ENCODE assay signal across 24 mouse cellular contexts in the genomic region with DNA sequence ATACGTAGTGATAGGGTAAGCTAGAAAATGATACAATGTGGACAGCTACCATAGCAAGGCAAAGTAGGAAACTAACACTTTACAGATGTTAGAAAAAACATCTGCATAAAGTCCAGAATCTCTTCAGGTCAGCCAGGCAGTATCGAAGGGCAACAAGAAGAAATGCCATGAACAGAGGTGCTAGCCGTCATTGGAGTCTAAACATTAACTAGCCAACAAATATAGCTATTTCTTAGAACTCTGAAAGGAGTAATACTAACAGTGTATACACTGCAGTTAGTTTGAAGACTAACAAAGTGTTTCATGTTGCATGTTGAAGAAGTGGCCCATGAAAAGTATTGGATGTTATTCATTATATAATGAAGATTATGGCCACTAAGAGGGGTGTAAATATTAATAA. TPM values are rescaled to one million over a fixed set of nuclear protein-coding genes. Genes with fewer than 3 reads are reported as not detected.
DNase-seq lines count a peak whose midpoint lies in the region; ATAC-seq and TF ChIP-seq lines count a peak whose summit lies in the region.
"Had no signal": no experiment of that assay in that cellular context is flagged by ENCODE, and none has a peak within 500 bp of the region (broad histone marks: within the 10 kb centered on the region; RNA-seq: fewer than 3 reads in every experiment).

No protein-coding gene starts in this region.

- H3K9me3 ChIP-seq in liver, embryonic 15.5 days (replicated peaks), result no peaks in the 10 kb centered on the region
- no peaks in the 10 kb centered on the region for H3K9me3 ChIP-seq in liver, embryonic 11.5 days (ENCODE audit: control insufficient read depth, low read length)
- no peaks in the 10 kb centered on the region for H3K9me3 ChIP-seq in liver, postnatal 0 days (ENCODE audit: low read length)
- no peaks in the 10 kb centered on the region for H3K9me3 ChIP-seq in intestine, embryonic 15.5 days
- H3K9me3 ChIP-seq: embryonic facial prominence, embryonic 13.5 days; embryonic facial prominence, embryonic 15.5 days; forebrain, embryonic 10.5 days; forebrain, embryonic 12.5 days had no signal

- no peaks in the 10 kb centered on the region for H3K36me3 ChIP-seq in liver, embryonic 15.5 days (replicated peaks)
- H3K36me3 ChIP-seq in liver, embryonic 11.5 days (ENCODE audit: control insufficient read depth, insufficient read depth, low read length), result no peaks in the 10 kb centered on the region
- H3K36me3 ChIP-seq in liver, postnatal 0 days (replicated peaks; ENCODE audit: insufficient read depth, low read length), result peaks cover 6% of the 10 kb centered on the region; the same call in 1 of the 2 replicates
- no peaks in the 10 kb centered on the region for H3K36me3 ChIP-seq in intestine, embryonic 15.5 days
- H3K36me3 ChIP-seq: embryonic facial prominence, embryonic 13.5 days; embryonic facial prominence, embryonic 15.5 days; forebrain, embryonic 10.5 days; forebrain, embryonic 12.5 days had no signal

- ATAC-seq in liver, embryonic 15.5 days (ENCODE audit: insufficient read depth), result no peak
- ATAC-seq in liver, embryonic 11.5 days (replicated peaks; ENCODE audit: low FRiP score), result no peak
- no peak for ATAC-seq in liver, postnatal 0 days
- no peak for ATAC-seq in intestine, embryonic 15.5 days
- ATAC-seq: forebrain, embryonic 14.5 days; forebrain, embryonic 16.5 days had no signal

- no peak overlapping the region for H3K4me2 ChIP-seq in liver, embryonic 15.5 days
- no peak overlapping the region for H3K4me2 ChIP-seq in liver, embryonic 11.5 days
- no peak overlapping the region for H3K4me2 ChIP-seq in liver, postnatal 0 days (ENCODE audit: low read depth, low read length)
- no peak overlapping the region for H3K4me2 ChIP-seq in intestine, embryonic 15.5 days (replicated peaks)
- H3K4me2 ChIP-seq: embryonic facial prominence, embryonic 13.5 days; embryonic facial prominence, embryonic 15.5 days; forebrain, embryonic 12.5 days had no signal

- DNase-seq in liver, embryonic 11.5 days (ENCODE audit: low spot score), result no peak
- no peak for DNase-seq in liver, postnatal 0 days
- peak; percentile 17 for DNase-seq in yolk sac, embryonic 10.5 days (ENCODE audit: low spot score)
- DNase-seq: adrenal gland, adult 2 months; adrenal gland, postnatal 10 days; adrenal gland, postnatal 25 days; cerebellum, adult 11 months; cerebellum, adult 18-20 months; cerebellum, adult 8-10 months; cerebellum, adult 9-11 months; cerebellum, postnatal 14 days; cerebellum, postnatal 36 days; embryo, embryonic 11 days had no signal

- H3K27me3 ChIP-seq in liver, embryonic 15.5 days, result no peaks in the 10 kb centered on the region
- no peaks in the 10 kb centered on the region for H3K27me3 ChIP-seq in liver, embryonic 11.5 days (replicated peaks; ENCODE audit: control insufficient read depth, insufficient read depth, low read length)
- H3K27me3 ChIP-seq in liver, postnatal 0 days (ENCODE audit: insufficient read depth, low read length), result no peaks in the 10 kb centered on the region
- no peaks in the 10 kb centered on the region for H3K27me3 ChIP-seq in intestine, embryonic 15.5 days (replicated peaks)
- H3K27me3 ChIP-seq: embryonic facial prominence, embryonic 13.5 days; embryonic facial prominence, embryonic 15.5 days; forebrain, embryonic 12.5 days had no signal

- H3K4me1 ChIP-seq in liver, embryonic 15.5 days (replicated peaks), result no peaks in the 10 kb centered on the region
- no peaks in the 10 kb centered on the region for H3K4me1 ChIP-seq in liver, embryonic 11.5 days (replicated peaks; ENCODE audit: control insufficient read depth, insufficient read depth, low read length)
- no peaks in the 10 kb centered on the region for H3K4me1 ChIP-seq in liver, postnatal 0 days (ENCODE audit: insufficient read depth)
- no peaks in the 10 kb centered on the region for H3K4me1 ChIP-seq in intestine, embryonic 15.5 days (replicated peaks)
- H3K4me1 ChIP-seq: embryonic facial prominence, embryonic 13.5 days; embryonic facial prominence, embryonic 15.5 days; forebrain, embryonic 10.5 days; forebrain, embryonic 12.5 days had no signal

- TF ChIP-seq EP300 in liver, postnatal 0 days (IDR thresholded peaks at IDR 0.05; ENCODE audit: low read depth), result no peak

- H3K4me3 ChIP-seq in liver, embryonic 15.5 days (replicated peaks), result no peak overlapping the region
- no peak overlapping the region for H3K4me3 ChIP-seq in liver, embryonic 11.5 days (ENCODE audit: low read depth, low read length)
- H3K4me3 ChIP-seq in liver, postnatal 0 days (ENCODE audit: low read depth, low read length), result no peak overlapping the region
- no peak overlapping the region for H3K4me3 ChIP-seq in intestine, embryonic 15.5 days (replicated peaks)
- H3K4me3 ChIP-seq: embryonic facial prominence, embryonic 13.5 days; embryonic facial prominence, embryonic 15.5 days; erythroblast, embryonic 14.5 days; forebrain, embryonic 10.5 days; forebrain, embryonic 12.5 days had no signal

- 0 out of 2 replicates have a peak overlapping the region, but pooled peaks have one; percentile 16 for H3K27ac ChIP-seq in liver, embryonic 15.5 days (replicated peaks)
- no peak overlapping the region for H3K27ac ChIP-seq in liver, embryonic 11.5 days (ENCODE audit: low read depth, low read length)
- H3K27ac ChIP-seq in liver, postnatal 0 days (ENCODE audit: low read depth), result peak overlapping the region; percentile 49; the same call in 1 of the 2 replicates
- no peak overlapping the region for H3K27ac ChIP-seq in intestine, embryonic 15.5 days
- H3K27ac ChIP-seq: embryonic facial prominence, embryonic 13.5 days; embryonic facial prominence, embryonic 15.5 days; forebrain, embryonic 10.5 days; forebrain, embryonic 12.5 days had no signal

- 62% methylated on average over 3 of the region's 3 CpGs for WGBS in liver, embryonic 15.5 days (ENCODE audit: insufficient replicate concordance)
- 71% methylated on average over 3 of the region's 3 CpGs for WGBS in liver, embryonic 11.5 days
- 55% methylated on average over 3 of the region's 3 CpGs for WGBS in liver, postnatal 0 days (ENCODE audit: insufficient replicate concordance)
- WGBS in intestine, embryonic 15.5 days, result 59% methylated on average over 3 of the region's 3 CpGs

- no peak for TF ChIP-seq CTCF in liver, postnatal 0 days (IDR thresholded peaks at IDR 0.05; ENCODE audit: low read depth)

- H3K9ac ChIP-seq in liver, embryonic 15.5 days, result no peak overlapping the region
- no peak overlapping the region for H3K9ac ChIP-seq in liver, embryonic 11.5 days (ENCODE audit: low read depth, low read length)
- no peak overlapping the region for H3K9ac ChIP-seq in liver, postnatal 0 days (replicated peaks)
- no peak overlapping the region for H3K9ac ChIP-seq in intestine, embryonic 15.5 days
- H3K9ac ChIP-seq: embryonic facial prominence, embryonic 13.5 days; embryonic facial prominence, embryonic 15.5 days; forebrain, embryonic 12.5 days had no signal

RNA-seq across cellular contexts. Expression of a gene that starts 23.6 kb away (rescaled TPM):
- 1.6 and 3.8 TPM in 2 replicates for polyA plus RNA-seq in liver, embryonic 15.5 days (2015; fragmentation: Nextera tagmentation; extraction: Ambion mirVana)
- polyA plus RNA-seq in liver, embryonic 11.5 days (2014; fragmentation: Nextera tagmentation; extraction: Ambion mirVana), result 0.10 and 0.56 TPM in 2 replicates
- 7.0 and 11.8 TPM in 2 replicates for polyA plus RNA-seq in liver, postnatal 0 days (2015; fragmentation: Nextera tagmentation; extraction: Ambion mirVana)
- polyA plus RNA-seq in intestine, embryonic 15.5 days (2015; fragmentation: Nextera tagmentation; extraction: Ambion mirVana), result 0.98 and 1.0 TPM in 2 replicates
- polyA plus RNA-seq: C2C12; embryonic facial prominence, embryonic 11.5 days; erythroblast, embryonic 14.5 days; forebrain, embryonic 10.5 days; forebrain, embryonic 12.5 days had no signal

Comparison
In these comparisons a context has a peak if more than half of its experiments do, and no peak if none do; other contexts are left out.
1. H3K27ac ChIP-seq: peak in liver, embryonic 15.5 days (single experiment) and liver, postnatal 0 days (single experiment); none in liver, embryonic 11.5 days (single experiment) and intestine, embryonic 15.5 days (single experiment).